Mouse (Mus musculus) left cerebral cortex, adult 8-10 months (tissue): ENCODE measurements around the gene Top1. TPM values are rescaled to one million over a fixed set of nuclear protein-coding genes. Genes with fewer than 3 reads are reported as not detected.
A peak's percentile ranks its signal among the peaks of the same experiment; 100 is the strongest.

Source experiments
- DNase-seq, 2 experiments: peaks; one replicate each; pipeline ENCODE4 v3.0.0; 2022; ENCODE audit warnings: low spot score in 2 of 2
- total RNA-seq, 4 experiments: library from RNA; stranded (reverse); gene quantifications; 2 replicates each; pipeline ENCODE4 v1.2.4; 2022

Top1 gene
- total RNA-seq, 4 experiments from 2014 or later: 65.3 to 71.3 (median 70.4) TPM

GRCm38 (mm10) chr2:160718811-160719210 is 73.1 kb downstream of the Top1 start:
- no peak for DNase-seq

GRCm38 (mm10) chr2:160722714-160723113 is 77.0 kb downstream of the Top1 start:
- no peak for DNase-seq

GRCm38 (mm10) chr2:160723613-160724375 is 78.1 kb downstream of the Top1 start:
- DNase-seq: no peak

GRCm38 (mm10) chr2:160724536-160724935 is 78.8 kb downstream of the Top1 start:
- no peak for DNase-seq

- peak in 1 of 2 experiments; percentile 4 for DNase-seq
Observed at GRCm38 (mm10) chr2:160725877-160726864, 80.5 kb downstream of the Top1 start.

GRCm38 (mm10) chr2:160728972-160729371 is 83.3 kb downstream of the Top1 start:
- DNase-seq: peak in 1 of 2 experiments; percentile 79

GRCm38 (mm10) chr2:160729436-160729835 is 83.7 kb downstream of the Top1 start:
- DNase-seq: no peak

GRCm38 (mm10) chr2:160729851-160730796 is 84.4 kb downstream of the Top1 start:
- DNase-seq: no peak

GRCm38 (mm10) chr2:160730797-160731116 is 85.1 kb downstream of the Top1 start:
- DNase-seq: no peak

GRCm38 (mm10) chr2:160731117-160731838 is 85.6 kb downstream of the Top1 start, which contains the start of gene Plcg1:
TSS of gene Plcg1 (plus strand) at chr2:160731300.
- DNase-seq: peak; percentile 88 to 94

- peak; percentile 40 to 61 for DNase-seq
Observed at GRCm38 (mm10) chr2:160731839-160732261, 86.2 kb downstream of the Top1 start.

- DNase-seq: no peak
Observed at GRCm38 (mm10) chr2:160732420-160732995, 86.8 kb downstream of the Top1 start.

- no peak for DNase-seq
Observed at GRCm38 (mm10) chr2:160733131-160733531, 87.4 kb downstream of the Top1 start.

GRCm38 (mm10) chr2:160734331-160734730 is 88.6 kb downstream of the Top1 start:
- no peak for DNase-seq

- no peak for DNase-seq
Observed at GRCm38 (mm10) chr2:160735706-160736310, 90.1 kb downstream of the Top1 start.

GRCm38 (mm10) chr2:160736466-160736865 is 90.8 kb downstream of the Top1 start:
- DNase-seq: no peak

GRCm38 (mm10) chr2:160738354-160738753 is 92.7 kb downstream of the Top1 start:
- no peak for DNase-seq

- no peak for DNase-seq
Observed at GRCm38 (mm10) chr2:160739647-160740356, 94.1 kb downstream of the Top1 start.
